Mouse (Mus musculus) liver, embryonic 14.5 days (tissue): ENCODE data around the gene Mc1r. TPM values are rescaled to one million over a fixed set of nuclear protein-coding genes. Genes with fewer than 3 reads are reported as not detected.

ENCODE experiments used
- ATAC-seq: fragments of 200-750 bp; cut with Nextera tagmentation; 2 replicates; pipeline ENCODE4 v1.8.0; 2017; ENCODE audit warnings: moderate number of reproducible peaks, mild to moderate bottlenecking, moderate library complexity; ENCODE audit not compliant: insufficient read depth
- DNase-seq, 3 experiments: peaks; one replicate each; pipeline ENCODE4 v3.0.0-alpha.2; 2012 to 2013; ENCODE audit warnings: low read depth in 3 of 3, low spot score in 3 of 3
- H3K27ac ChIP-seq: fragments of 300-500 bp; sonication (generic); 2 replicates; pipeline ENCODE4 v1.5.1; 2014; ENCODE audit warnings: moderate library complexity, mild to moderate bottlenecking, control low read depth, inconsistent platforms
- H3K27me3 ChIP-seq: fragments of 300-500 bp; sonication (generic); 2 replicates; pipeline ENCODE4 v1.6.1; 2014; ENCODE audit warnings: mild to moderate bottlenecking, low read length, moderate library complexity; ENCODE audit not compliant: control insufficient read depth, insufficient read depth
- H3K36me3 ChIP-seq: fragments of 300-500 bp; sonication (generic); replicated peaks from 2 replicates; pipeline ENCODE4 v1.6.1; 2014; ENCODE audit warnings: low read depth; ENCODE audit not compliant: control insufficient read depth, insufficient read depth
- H3K4me1 ChIP-seq, 2 experiments: fragments of 200-500 bp in 1 of 2; fragments of 300-500 bp in 1 of 2; sonication (generic) in 1 of 2; replicated peaks; 2 replicates each; pipeline ENCODE4 v1.6.1; 2012 to 2014; ENCODE audit warnings: antibody characterized with exemption in 1 of 2, inconsistent platforms in 1 of 2, low read length in 1 of 2; ENCODE audit not compliant: control insufficient read depth in 2 of 2, insufficient read depth in 2 of 2
- H3K4me2 ChIP-seq: fragments of 300-500 bp; sonication (generic); 2 replicates; pipeline ENCODE4 v1.6.1; 2014; ENCODE audit warnings: low read depth, mild to moderate bottlenecking, control low read depth, moderate library complexity
- H3K4me3 ChIP-seq, 2 experiments: fragments of 200-500 bp in 1 of 2; fragments of 300-500 bp in 1 of 2; sonication (generic) in 1 of 2; 2 replicates each; pipeline ENCODE4 v1.5.1; 2012 to 2014; ENCODE audit warnings: low read depth in 2 of 2, low read length in 2 of 2, mild to moderate bottlenecking in 2 of 2, control low read depth in 1 of 2, inconsistent platforms in 1 of 2, moderate library complexity in 1 of 2; ENCODE audit not compliant: insufficient read depth in 1 of 2
- H3K9ac ChIP-seq: fragments of 300-500 bp; sonication (generic); replicated peaks from 2 replicates; pipeline ENCODE4 v1.6.1; 2014; ENCODE audit warnings: mild to moderate bottlenecking, control low read depth, moderate library complexity
- H3K9me3 ChIP-seq: fragments of 300-500 bp; sonication (generic); 2 replicates; pipeline ENCODE4 v1.6.1; 2016; ENCODE audit warnings: low read length, mixed read lengths; ENCODE audit not compliant: control insufficient read depth
- CTCF ChIP-seq: IDR thresholded peaks from 2 replicates; pipeline ENCODE4 v1.5.1; 2016; ENCODE audit warnings: antibody characterized with exemption, low read depth, control low read depth
- EP300 ChIP-seq: IDR thresholded peaks from 2 replicates; pipeline ENCODE4 v1.6.1; 2016; ENCODE audit warnings: antibody characterized with exemption, low read depth
- WGBS: fragments of 180-500 bp; shearing (Covaris S2); extraction: QIAGEN DNeasy Blood & Tissue Kit; methylation state at CpG from one replicate; pipeline ENCODE4 v1.1.7; 2014; ENCODE audit not compliant: insufficient replicate concordance; 5-methylcytosine and 5-hydroxymethylcytosine counted together
- polyA plus RNA-seq, 2 experiments: library from polyadenylated mRNA; depleted of rRNA in 1 of 2; stranded (reverse) in 1 of 2; unstranded in 1 of 2; fragments of >200 nt; fragmentation: Nextera tagmentation in 1 of 2; extraction: Ambion mirVana in 1 of 2; gene quantifications; 2 replicates each; pipeline versions ENCODE4 v1.2.1 to v1.2.3; 2012 to 2014

Gene Mc1r
- polyA plus RNA-seq, 2 experiments: 0.03 TPM; not detected in 1

DNA sequence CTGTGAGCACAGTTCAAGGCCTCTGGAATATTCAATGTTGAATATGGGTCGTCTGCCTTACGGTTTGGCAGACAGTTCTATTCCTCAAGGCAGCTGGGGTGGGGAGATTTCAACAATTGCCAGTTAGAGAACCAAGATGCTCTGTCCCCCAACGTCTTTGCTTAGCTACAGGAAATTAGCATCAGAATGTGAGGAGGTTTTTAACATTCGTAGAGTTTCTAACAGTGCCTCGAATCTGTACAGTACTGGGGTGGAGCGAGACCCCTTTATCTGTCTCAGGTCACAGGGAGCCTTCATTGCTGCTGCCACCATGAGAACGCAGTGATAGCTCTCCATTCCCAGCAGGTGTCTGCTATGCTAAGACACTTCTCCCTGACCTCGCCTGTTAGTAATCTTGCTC lies 30.8 kb upstream of the Mc1r start:
- Histone ChIP-seq H3K36me3 (no peaks in the 10 kb centered on the region; the same call in 1 of the 2 replicates), H3K27me3 (no peaks in the 10 kb centered on the region), H3K4me3 (no peak overlapping the region), H3K9me3 (no peaks in the 10 kb centered on the region), H3K9ac (no peak overlapping the region), H3K4me1 (peaks cover 9 to 11% of the 10 kb centered on the region in 2 experiments), H3K27ac (no peak overlapping the region), H3K4me2 (no peak overlapping the region)
- DNase-seq (no peak), ATAC-seq (no peak)
- TF ChIP-seq EP300: no peak
- TF ChIP-seq CTCF: no peak
- 63% methylated on average over 8 of the region's 8 CpGs for WGBS

GRCm38 (mm10) chr8:123381711-123382110 lies 25.2 kb upstream of the Mc1r start:
- ATAC-seq: no peak
- TF ChIP-seq CTCF: no peak
- TF ChIP-seq EP300: no peak
- no peak overlapping the region for H3K4me2 ChIP-seq
- no peak for DNase-seq
- no peaks in the 10 kb centered on the region for H3K27me3 ChIP-seq
- H3K27ac ChIP-seq: no peak overlapping the region
- H3K9ac ChIP-seq: no peak overlapping the region
- no peak overlapping the region for H3K4me3 ChIP-seq
- no peaks in the 10 kb centered on the region for H3K9me3 ChIP-seq
- no peaks in the 10 kb centered on the region for H3K4me1 ChIP-seq
- H3K36me3 ChIP-seq: peaks cover 22% of the 10 kb centered on the region
- WGBS: 77% methylated on average over 4 of the region's 4 CpGs

- ATAC-seq (no peak), DNase-seq (no peak)
- Histone ChIP-seq H3K27ac (no peak overlapping the region), H3K27me3 (no peaks in the 10 kb centered on the region), H3K4me2 (no peak overlapping the region), H3K9me3 (no peaks in the 10 kb centered on the region), H3K36me3 (peaks cover 25% of the 10 kb centered on the region), H3K4me1 (no peaks in the 10 kb centered on the region), H3K4me3 (no peak overlapping the region), H3K9ac (no peak overlapping the region)
- WGBS: 81% methylated on average over 8 of the region's 8 CpGs
- TF ChIP-seq EP300 (no peak), CTCF (no peak)
Measured at GRCm38 (mm10) chr8:123382516-123382915, 24.4 kb upstream of the Mc1r start.

GRCm38 (mm10) chr8:123384883-123385540 lies 21.9 kb upstream of the Mc1r start:
- Histone ChIP-seq H3K9me3 (no peaks in the 10 kb centered on the region), H3K9ac (no peak overlapping the region), H3K4me2 (no peak overlapping the region), H3K36me3 (peaks cover 35% of the 10 kb centered on the region), H3K27ac (no peak overlapping the region), H3K27me3 (no peaks in the 10 kb centered on the region), H3K4me1 (no peaks in the 10 kb centered on the region), H3K4me3 (no peak overlapping the region)
- DNase-seq: no peak
- TF ChIP-seq CTCF (peak; percentile 79), EP300 (no peak)
- 60% methylated on average over 9 of the region's 9 CpGs for WGBS
- ATAC-seq: no peak

GRCm38 (mm10) chr8:123387041-123387440 lies 19.9 kb upstream of the Mc1r start:
- Histone ChIP-seq H3K27ac (no peak overlapping the region), H3K4me3 (no peak overlapping the region), H3K4me1 (no peaks in the 10 kb centered on the region), H3K9ac (no peak overlapping the region), H3K36me3 (peaks cover 42% of the 10 kb centered on the region), H3K27me3 (no peaks in the 10 kb centered on the region), H3K9me3 (no peaks in the 10 kb centered on the region), H3K4me2 (no peak overlapping the region)
- TF ChIP-seq CTCF: no peak
- TF ChIP-seq EP300: no peak
- 56% methylated on average over 3 of the region's 3 CpGs for WGBS
- no peak for DNase-seq
- no peak for ATAC-seq
